Mouse (Mus musculus): ENCODE measurements around the gene Mmp8. TPM values are rescaled to one million over a fixed set of nuclear protein-coding genes. Genes with fewer than 3 reads are reported as not detected.

Gene Mmp8
- total RNA-seq (2021), result under 1 TPM; 0.15 to 0.29 TPM
- long read RNA-seq, experiment 1, result 0 reads
- long read RNA-seq, experiment 2, partial matches to known transcripts, result 1 of 4 reads
- long read RNA-seq, experiment 2, other reads (novel, unspliced or antisense), result 0 of 4 reads

DNA sequence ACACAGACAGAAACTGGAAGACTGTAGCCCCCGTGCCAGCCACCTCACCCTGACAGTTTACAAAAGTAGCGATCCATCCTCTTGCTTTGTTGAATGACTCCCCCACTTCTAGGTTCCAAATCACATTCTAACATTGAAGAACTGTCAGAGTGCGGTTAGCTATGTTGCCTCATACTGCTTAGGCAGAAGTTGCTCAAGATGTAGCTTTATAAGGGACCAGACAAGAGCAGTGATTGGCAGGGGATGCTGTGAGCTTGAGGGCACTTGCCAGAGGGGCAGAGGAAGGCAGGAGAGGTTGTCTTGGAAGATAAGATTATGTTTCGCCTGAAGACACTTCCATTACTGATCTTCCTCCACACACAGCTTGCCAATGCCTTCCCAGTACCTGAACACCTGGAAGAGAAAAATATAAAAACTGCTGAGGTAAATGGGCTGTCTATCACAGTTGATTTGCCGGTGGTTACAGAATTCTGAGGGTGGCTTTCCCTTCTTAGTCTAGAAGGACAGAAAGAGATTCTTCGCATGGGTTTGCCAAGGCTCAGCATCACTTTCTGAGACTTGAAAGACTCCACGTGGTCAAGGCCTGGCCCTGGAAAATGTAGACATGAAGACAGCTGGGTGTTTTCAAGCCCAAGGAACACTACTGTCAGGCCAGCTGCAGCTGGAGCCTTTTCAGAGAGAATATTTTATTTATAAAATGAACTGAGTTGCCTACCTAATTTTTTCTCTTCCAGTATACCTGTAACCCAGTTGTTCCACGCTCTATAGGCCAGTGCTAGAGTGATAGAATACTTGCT lies at the start of gene Mmp8:
Mmp8 (plus strand) TSS at position 236 of the 797 bp plus-strand sequence.
- DNase-seq (ENCODE audit: low spot score in 2 of 2), result no peak

DNA sequence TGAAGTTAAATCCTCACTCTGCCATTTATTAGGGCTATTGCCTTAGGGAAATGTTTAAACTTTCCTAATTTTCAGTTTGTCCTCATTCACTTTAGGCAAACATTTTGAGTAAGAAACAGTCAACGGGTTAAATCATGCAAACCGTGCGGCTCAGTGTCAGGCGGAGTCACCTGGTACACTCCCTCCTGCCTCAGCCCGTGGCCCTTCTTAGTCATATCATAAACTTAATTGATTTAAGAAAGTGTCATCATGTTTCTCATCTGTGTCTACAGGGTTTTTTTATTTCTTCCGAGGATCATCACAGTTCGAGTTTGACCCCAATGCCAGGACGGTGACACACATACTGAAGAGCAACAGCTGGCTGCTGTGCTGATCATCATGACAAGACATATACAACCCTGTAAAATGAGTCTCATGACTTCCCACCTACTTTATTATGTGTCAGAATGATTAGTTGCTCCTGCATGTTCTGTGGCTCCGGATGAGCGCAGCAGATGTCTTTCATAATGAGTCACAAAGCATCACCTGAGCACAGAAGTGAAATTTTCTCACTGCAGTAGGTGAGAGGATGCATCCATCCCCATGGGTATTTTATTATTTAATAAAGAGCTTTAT lies 48.5 kb upstream of the Mmp8 start:
- DNase-seq (ENCODE audit: low spot score in 2 of 2), result no peak

DNA sequence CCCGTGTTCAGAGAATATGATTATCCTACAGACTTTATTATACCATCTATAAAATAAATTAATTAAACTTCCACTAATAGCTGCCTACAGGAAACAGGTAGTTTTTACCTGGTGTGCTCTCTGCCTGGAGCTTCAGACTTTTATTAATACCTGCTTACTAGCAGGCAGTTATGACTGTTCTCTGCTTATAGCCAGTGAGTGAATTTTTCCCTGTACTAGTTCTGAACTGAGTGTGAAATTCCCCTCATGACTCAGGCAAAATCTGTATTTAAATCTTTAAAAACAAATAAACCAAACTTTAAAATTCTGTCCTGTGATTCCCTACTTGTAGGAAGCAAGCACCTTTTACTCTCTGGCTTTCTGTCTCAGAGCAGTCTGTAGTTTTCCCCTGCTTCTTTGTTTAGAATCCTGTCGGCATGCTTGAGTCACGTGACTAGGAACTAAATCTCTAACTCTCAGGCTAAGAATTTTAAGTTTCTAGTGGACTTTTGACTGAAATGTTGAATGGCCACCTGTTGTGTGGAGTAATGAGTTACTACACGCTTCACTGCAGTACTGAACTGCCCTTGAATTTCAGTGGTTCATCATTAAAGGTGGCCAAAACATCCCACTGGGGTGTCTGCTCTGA lies 40.2 kb upstream of the Mmp8 start:
- DNase-seq (ENCODE audit: low spot score in 2 of 2), result no peak

DNA sequence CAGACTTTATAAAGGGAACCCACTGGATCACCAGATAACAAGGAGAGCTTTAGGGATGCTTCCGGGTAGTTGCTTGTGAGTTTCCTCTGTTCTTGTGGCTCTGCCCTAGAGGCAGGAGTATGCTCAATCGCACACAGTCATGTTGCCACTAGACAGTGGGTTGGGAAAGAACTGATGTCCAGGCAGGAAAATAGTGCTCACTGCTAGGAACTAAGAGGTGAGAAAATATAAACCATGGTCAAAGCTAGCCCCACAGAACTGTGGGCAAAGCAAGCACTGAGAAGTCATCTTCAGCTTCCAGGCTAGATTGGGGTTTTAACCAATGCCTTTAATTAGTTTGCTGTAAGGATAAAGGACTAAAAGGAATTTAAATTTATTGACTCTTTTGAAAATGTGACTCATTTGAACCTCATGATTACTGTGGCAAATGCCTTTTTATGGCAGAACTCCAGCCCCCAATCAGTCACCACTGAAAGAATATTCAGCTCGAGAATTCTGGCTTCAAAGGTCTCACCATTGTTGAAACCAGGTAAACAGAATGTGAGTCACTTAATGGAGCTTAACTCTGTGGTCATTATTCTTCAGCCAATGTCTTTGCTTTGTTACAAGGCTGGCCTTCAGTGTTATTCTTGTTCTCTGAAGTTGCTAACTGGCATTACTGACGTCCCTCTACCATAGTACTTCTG lies 31.9 kb upstream of the Mmp8 start:
- DNase-seq (ENCODE audit: low spot score in 2 of 2), result no peak

DNA sequence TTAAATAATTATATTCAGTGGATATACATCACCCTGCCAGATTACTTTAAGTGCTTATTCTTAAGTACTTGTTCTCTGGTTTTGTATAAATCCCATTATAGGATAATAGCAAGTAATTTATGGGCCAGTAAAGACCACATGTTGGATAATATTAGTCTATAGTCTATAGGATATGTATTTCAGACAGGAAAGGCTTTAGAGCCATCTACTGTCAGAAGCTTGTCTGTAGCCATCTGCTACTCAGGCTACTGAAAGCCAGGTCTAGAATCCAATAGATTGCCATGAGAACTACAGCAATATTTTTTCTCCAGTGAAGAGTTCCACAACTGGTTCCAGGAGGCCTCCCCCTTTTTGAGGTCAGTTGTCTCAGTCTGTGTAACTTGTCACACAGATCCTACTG lies 15.5 kb upstream of the Mmp8 start:
- DNase-seq (ENCODE audit: low spot score in 2 of 2), result no peak

DNA sequence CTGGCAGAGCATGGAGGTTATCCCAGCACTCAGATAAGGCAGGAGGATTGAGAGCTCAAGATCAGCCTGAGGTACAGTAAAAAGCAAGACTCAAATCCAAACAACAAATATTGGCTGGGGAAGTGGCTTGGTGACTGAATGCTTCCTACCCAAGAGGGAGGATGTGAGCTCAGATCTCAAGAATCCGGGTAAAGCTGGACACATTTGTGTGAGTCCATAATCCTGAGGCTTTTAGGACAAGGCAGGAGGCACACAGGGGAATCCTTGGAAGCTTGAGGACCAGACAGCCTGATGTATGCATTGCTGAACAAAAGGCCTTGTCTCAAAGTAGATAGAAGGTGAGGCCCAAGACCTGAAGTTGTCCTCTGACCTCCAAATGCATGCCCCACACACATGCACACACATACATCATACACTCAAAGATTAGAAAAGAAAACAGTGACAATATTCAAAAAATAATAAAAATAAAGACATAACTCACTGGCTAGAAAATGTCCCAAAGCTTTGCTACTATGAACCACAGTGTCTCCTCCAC lies 13.3 kb upstream of the Mmp8 start:
- no peak for DNase-seq (ENCODE audit: low spot score in 2 of 2)

DNA sequence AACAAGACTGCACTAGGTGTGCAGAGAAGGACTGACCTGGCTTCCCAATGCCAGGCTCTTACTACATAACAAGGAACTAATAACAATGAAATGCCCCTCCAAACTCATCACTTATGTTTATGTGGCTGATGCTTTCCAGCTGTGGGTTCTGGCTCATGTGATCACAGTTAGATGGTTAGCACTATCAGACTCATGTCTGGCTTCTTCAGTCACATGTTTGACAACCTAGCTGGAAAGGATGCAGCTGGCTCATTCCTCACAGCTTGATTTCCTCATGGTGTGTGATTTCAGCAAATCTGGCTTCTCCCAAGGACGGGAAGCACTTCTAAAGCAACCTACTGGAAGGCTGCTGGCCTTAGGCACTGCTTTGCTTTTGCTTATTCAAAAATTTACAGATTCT lies 12.8 kb upstream of the Mmp8 start:
- no peak for DNase-seq (ENCODE audit: low spot score in 2 of 2)

DNA sequence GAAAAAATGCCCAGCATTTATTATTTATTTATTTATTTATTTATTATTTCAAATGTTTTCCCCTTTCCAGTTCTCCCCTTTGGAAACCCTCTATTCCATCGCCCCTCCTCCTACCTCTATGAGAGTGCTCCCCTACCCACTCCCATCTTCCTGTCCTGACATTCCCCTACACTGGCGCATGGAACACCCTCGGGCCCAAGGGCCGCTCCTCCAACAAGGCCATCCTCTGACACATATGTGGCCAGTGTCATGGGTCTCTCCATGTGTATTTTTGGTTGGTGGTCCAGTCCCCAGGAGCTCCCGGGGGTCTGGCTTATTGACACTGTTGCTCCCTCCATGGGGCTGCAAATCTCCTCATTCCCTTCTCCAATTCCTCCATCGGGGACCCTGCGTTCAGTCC lies 12.3 kb upstream of the Mmp8 start:
- no peak for DNase-seq (ENCODE audit: low spot score in 2 of 2)

DNA sequence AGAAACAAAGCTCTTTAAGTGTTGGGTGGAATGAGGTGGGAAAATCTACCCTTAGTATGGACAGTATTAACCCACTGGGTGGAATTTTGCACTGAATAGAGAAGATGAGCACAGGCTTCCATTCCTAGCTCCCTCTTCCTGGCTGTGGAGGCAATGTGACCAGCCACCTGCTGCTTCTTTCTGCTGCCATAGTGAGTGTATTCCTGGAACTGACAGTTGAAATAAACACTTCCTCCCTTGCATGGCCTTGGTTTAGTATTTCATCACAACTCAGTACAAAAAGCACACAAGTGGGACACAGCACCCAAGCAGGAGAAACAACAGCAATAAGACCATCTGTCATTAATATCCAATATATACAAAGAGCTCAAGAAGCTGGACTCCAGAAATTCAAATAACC lies 6.3 kb upstream of the Mmp8 start:
- DNase-seq (ENCODE audit: low spot score in 2 of 2), result no peak

DNA sequence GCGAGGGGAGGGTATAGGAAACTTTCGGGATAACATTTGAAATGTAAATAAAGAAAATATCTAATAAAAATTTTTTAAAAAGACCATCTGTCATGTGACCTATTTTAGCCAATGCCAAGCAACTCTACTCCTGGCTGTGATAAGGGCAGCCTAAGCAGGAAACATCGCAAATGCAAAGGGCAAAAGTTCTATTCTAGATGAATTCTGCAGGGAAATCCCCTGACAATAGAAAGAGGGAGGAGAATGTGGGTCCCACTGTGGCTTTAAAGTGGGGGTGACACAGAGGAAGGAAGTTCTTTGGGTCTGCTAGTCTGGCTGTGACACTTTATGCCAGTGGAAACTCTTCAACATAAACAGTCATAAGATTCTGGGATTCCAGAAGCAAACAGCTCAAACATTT lies 4.7 kb upstream of the Mmp8 start:
- DNase-seq (ENCODE audit: low spot score in 2 of 2), result no peak

DNA sequence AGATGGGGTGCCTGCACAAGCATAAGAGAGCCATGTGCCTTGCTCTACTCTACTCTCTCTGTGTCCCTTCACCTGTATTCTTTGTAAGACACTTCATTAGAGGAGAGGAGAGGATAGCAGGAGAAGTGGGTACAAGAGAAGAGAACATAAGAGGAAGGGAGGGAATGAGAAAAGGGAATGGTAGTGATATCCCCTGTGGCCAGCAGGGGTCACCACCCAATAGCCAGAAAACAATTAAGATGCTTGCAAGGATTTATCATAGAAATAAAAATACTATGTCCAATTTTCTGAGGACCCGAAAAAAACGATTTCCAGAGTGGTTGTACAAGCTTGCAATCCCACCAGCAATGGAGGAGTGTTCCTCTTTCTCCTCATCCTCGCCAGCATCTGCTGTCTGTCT lies 3.9 kb upstream of the Mmp8 start:
- no peak for DNase-seq (ENCODE audit: low spot score in 2 of 2)

DNA sequence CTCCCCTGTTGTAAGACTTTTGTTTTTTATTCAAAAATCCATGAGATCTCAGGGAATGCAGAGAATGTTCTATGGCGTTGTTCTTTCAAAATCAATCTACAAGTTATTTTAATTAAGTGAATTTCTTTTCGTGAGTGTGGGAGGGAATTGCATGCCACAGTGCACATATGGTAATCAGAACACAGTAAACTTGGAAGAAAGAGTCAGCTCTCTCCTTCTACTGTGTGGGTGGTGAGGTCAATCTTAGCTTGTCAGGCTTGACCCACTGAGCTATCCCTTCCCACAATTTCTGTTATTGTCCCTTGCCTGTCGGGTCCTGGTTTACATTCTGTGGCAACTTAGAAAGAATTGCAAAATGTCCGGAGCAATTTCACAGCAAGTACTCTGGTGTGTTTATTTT lies 1.8 kb downstream of the Mmp8 start:
- DNase-seq (ENCODE audit: low spot score in 2 of 2), result no peak

DNA sequence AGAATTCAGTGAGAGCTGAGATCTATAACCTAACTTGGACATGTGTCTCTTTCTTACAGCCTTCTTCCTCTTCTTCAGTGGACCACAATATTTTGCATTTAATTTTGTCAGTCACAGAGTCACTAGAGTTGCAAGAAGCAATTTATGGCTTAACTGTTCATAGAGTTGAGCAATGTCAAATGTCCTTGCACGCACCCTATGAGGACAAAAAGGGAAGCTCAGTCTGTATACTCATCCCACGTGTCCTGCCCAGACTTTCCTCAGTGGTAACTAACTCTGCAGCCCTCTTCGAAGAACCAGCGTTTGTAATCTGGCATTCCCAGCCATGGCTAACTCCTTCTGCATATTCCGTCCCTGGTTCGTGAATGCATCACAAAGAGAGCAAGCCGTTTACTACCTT lies 9.1 kb downstream of the Mmp8 start:
- no peak for DNase-seq (ENCODE audit: low spot score in 2 of 2)

DNA sequence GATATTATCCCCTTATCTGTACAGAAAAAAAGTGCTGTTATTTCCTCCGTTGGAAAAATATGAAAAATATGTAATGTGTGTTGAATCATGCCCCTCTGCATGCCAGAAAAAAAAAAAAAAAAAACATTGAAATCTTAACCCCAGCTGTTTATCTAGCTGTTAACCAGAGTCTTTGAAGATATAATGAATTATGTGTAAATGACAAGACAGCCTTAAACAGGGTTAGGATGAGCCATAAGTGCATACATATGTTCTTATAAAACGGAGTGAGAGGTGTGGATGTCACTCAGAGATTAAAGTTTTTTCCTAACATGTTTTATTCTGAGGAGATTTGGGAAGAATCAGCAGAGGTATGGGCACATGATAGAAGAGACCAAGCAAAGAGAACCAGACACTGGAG lies 9.7 kb downstream of the Mmp8 start:
- no peak for DNase-seq (ENCODE audit: low spot score in 2 of 2)

DNA sequence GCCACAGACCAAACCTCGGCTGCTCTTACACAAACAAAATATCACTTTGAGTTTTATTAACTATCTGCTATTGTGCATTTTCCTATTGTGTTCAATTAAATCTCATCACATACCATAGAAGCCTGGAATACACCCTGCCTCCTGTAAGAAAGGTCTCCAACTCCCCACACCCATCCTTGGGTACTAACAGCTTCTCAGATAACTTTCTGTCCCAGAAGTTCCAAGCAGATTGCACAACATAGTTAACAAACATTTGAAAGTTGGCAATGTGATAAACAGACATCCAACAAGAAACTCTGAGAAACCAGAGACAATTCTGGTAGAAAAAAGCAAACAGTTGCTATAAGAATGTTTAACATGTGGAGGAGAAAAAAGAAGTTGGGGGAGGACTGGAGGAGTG lies 12.2 kb downstream of the Mmp8 start:
- DNase-seq (ENCODE audit: low spot score in 2 of 2), result no peak

DNA sequence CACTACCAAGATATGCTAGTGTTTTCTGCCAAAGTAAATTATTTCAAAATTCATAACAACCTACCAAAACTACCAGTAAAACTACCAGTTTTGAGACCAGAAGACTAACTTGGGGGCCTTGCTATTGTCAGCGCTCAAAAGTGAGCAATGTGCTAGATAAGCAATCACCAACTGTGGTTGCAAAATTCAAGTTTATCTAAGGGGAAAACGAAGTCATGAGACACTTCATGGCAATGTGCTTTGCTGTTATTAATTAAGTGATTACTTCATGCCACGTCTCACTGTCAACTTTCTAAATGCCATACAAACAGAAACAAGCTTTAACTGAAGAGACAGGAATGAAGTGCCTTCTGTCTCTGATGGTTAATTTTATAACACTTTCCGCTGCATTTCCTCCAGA lies 12.9 kb downstream of the Mmp8 start, which contains the start of gene Mmp27:
Mmp27 (plus strand) TSS at position 235 of the 400 bp plus-strand sequence.
- no peak for DNase-seq (ENCODE audit: low spot score in 2 of 2)

DNA sequence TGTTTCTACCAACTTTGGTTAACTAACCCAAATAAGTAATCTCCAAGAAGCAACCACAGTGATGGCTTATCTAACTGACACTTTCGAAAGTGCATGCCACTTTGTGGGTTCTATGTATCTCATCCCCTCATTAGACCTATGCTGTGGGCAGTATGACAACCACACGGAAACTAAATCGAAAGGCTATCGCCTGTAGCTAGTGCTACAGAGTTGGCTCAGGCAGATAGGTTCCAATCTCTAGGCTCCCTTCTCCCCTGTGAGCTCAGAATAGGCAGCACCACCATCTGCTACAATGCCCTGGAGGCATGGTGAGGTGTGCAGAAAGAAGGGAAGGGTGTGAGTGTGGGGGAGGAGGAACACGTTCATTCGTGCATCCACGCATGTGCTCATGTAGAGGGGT lies 13.9 kb downstream of the Mmp8 start:
- DNase-seq (ENCODE audit: low spot score in 2 of 2), result no peak

DNA sequence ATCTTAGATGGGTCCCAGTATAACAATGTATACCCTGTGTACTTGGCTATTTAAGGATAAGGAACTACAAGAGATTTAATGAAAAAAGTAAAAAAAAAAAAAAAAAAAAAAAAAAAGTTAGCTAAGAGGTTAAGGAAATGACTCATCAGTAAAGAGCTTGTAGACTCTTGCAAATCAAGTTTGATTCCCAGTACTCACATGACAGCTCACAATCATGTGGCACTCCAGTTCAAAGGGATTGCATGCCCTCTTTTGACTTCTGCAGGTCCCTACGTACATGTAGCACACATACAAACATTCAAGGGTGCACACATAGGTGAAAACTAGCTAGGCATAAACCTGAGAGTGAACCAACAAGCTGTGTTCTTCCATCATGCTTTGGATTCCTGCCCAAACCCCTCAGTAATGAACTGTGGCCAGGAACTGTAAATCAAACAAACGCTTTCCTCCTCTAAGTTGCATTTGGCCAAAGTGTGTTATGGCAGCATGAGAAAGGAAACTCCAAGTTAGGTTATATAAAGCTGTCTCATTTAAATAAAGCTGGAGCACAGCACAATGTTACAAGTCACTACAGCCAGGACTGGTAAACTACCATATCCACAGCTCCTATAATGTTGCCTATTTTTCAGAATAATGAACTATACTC lies 14.5 kb downstream of the Mmp8 start:
- DNase-seq (ENCODE audit: low spot score in 2 of 2), result no peak

DNA sequence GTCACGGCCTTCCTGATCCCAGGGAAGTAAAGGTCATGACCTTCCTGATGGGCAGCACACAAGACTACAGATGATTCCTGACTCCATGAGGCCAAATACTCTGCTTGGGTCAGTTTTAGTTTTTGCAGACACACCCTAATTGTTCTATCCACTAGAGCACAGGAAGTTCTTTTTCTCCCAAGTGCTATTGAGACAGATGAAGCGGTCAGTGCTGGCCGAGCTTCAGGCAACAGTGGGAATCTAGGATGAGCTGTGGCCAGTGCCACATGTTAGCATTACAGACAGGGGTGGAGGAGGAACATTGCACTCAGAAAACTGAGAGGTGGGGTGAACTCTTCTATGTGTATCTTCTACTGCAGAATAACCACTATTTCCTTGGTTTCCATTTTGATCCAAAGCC lies 17.3 kb downstream of the Mmp8 start:
- DNase-seq (ENCODE audit: low spot score in 2 of 2), result no peak

DNA sequence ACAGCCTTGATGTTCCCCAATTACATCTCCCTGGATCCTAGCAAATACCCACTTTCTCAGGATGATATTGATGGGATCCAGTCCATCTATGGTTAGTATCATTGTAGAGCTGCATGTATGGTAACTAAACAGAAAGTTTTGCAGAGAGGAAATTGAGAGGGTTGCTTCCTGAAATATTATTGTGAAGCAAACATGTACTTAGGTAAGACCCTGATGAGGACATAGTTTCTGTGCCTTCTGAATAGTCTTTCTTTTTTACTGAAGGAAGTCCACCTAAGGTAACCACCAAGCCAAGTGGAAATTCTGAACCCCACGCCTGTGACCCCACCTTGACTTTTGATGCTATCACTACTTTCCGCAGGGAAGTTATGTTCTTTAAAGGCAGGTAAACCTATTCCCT lies 19.1 kb downstream of the Mmp8 start:
- DNase-seq (ENCODE audit: low spot score in 2 of 2), result no peak

DNA sequence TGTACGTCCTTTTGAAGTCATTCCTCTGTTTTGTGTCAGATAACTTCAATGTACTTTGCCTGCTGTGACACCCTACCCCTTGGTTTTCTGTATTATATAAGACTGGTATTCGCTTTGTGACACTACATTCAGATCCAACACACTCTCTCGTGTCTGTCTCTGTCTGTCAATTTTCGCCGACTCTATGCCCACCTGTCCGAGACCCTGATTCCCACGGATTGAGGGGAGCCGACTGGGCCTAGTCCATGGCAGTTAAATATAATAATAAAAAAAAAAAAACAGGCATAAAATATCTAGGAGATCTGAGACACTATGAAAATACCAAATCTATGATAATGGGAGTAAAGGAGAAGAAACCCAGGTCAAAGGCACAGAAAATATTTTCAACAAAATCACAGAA lies 31.8 kb downstream of the Mmp8 start:
- DNase-seq (ENCODE audit: low spot score in 2 of 2), result no peak
